In the genomic region with DNA sequence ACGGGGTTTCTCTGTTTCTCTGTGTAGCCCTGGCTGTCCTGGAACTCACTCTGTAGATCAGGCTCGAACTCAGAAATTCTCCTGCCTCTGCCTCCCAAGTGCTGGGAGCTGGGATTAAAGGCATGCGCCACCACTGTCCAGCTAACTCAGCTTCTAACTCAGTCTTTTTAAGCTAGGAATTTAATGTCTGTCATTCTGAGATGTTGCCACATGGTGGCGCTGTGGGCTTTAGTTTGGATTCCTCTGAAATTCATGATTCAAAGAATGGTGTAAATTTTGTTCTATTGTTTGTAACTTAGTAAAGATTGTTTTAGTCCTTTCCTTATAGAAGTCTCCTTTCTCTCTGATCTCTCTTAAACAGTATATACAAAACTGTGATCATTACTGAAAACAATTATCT, we compare ENCODE assay signal across 8 mouse cellular contexts. TPM values are rescaled to one million over a fixed set of nuclear protein-coding genes. Genes with fewer than 3 reads are reported as not detected.
DNase-seq lines count a peak whose midpoint lies in the region; ATAC-seq lines count a peak whose summit lies in the region.

No protein-coding gene starts in this region.

- ATAC-seq in erythroid progenitor cell, adult 5-6 weeks (replicated peaks; ENCODE audit: low FRiP score, poor library complexity, severe bottlenecking) = no peak

- peak; percentile 9 for DNase-seq in heart, adult 8-10 months (ENCODE audit: low spot score)
- no peak for DNase-seq in heart, adult 11 months
- peak; percentile 13 to 53 for DNase-seq in B cell, adult 2 months
- DNase-seq in adipocyte (ENCODE audit: low spot score) = peak; percentile 65
- peak; percentile 74 for DNase-seq in embryo, embryonic 10.5 days (ENCODE audit: low spot score)
- DNase-seq in left cerebral cortex, adult 18-20 months (ENCODE audit: low spot score in 2 of 2) = peak; percentile 14 to 46
- peak; percentile 17 for DNase-seq in retina, postnatal 7 days (ENCODE audit: low read depth, low spot score)

RNA-seq across cellular contexts. Expression of a gene that starts 39.1 kb away (rescaled TPM):
- under 1 TPM; 0.28 to 0.87 (median 0.56) TPM for total RNA-seq in heart, adult 8-10 months (2022)
- total RNA-seq in left cerebral cortex, adult 18-20 months (2021) = 10 to 100 TPM; 32.1 to 33.2 TPM
- 0.42 TPM in 1 of 2 replicates, not detected in the other for total RNA-seq in erythroid progenitor cell, adult 5-6 weeks (2015; ENCODE audit: low replicate concordance)
- 0.39 and 2.0 TPM in 2 replicates for total RNA-seq in erythroid progenitor cell, adult 5-6 weeks (2017; ENCODE audit: low replicate concordance)

RNA-seq across cellular contexts. Expression of a gene that starts 49.4 kb away (rescaled TPM):
- total RNA-seq in heart, adult 8-10 months (2022) = 1 to 10 TPM; 4.6 to 6.4 (median 5.1) TPM
- 10 to 100 TPM; 22.8 to 24.4 TPM for total RNA-seq in left cerebral cortex, adult 18-20 months (2021)
- total RNA-seq in erythroid progenitor cell, adult 5-6 weeks (2015; ENCODE audit: low replicate concordance) = 1.4 and 3.8 TPM in 2 replicates
- total RNA-seq in erythroid progenitor cell, adult 5-6 weeks (2017; ENCODE audit: low replicate concordance) = 0.53 and 1.4 TPM in 2 replicates

Comparison
In these comparisons a context has a peak if more than half of its experiments do, and no peak if none do; other contexts are left out.
1. RNA of a gene that starts 39.1 kb away (total RNA-seq): 32.1 to 33.2 TPM in left cerebral cortex, adult 18-20 months; 0.39 to 2.0 TPM in erythroid progenitor cell, adult 5-6 weeks and 0.28 to 0.87 TPM in heart, adult 8-10 months; every median in the first group is over 10 times any median in the second.